Mouse (Mus musculus) hindlimb bud, embryonic 11.5 days (tissue): ENCODE data around the gene Dnajc9.

Experiments used
- DNase-seq: peaks from one replicate; pipeline ENCODE4 v3.0.0-alpha.2; 2012; ENCODE audit warnings: low read depth, low spot score; ENCODE audit errors: extremely low spot score

Gene Dnajc9

GRCm38 (mm10) chr14:20368271-20368670 lies 20.4 kb downstream of the Dnajc9 start:
- DNase-seq = no peak

- no peak for DNase-seq
Measured at GRCm38 (mm10) chr14:20363230-20363629, 25.5 kb downstream of the Dnajc9 start.

GRCm38 (mm10) chr14:20347991-20348541 lies 40.6 kb downstream of the Dnajc9 start, which contains the start of the genes Ecd and Fam149b:
Ecd (minus strand) TSS chr14:20348121.
Fam149b (plus strand) TSS chr14:20348162.
- peak; percentile 97 for DNase-seq

GRCm38 (mm10) chr14:20347441-20347990 lies 41.2 kb downstream of the Dnajc9 start:
- DNase-seq = no peak

GRCm38 (mm10) chr14:20345885-20346284 lies 42.8 kb downstream of the Dnajc9 start:
- DNase-seq = no peak

GRCm38 (mm10) chr14:20340866-20341265 lies 47.8 kb downstream of the Dnajc9 start:
- DNase-seq = no peak

- DNase-seq = no peak
Measured at GRCm38 (mm10) chr14:20340149-20340548, 48.6 kb downstream of the Dnajc9 start.

GRCm38 (mm10) chr14:20339415-20339814 lies 49.3 kb downstream of the Dnajc9 start:
- DNase-seq = no peak
